Mouse (Mus musculus): Measurements from ENCODE around the gene Ces5a.
A peak's percentile ranks its signal among the peaks of the same experiment; 100 is the strongest.
"Not testable (repeated sequence)": the region's sequence is repeated elsewhere in the genome, so short reads cannot be mapped to it uniquely, and the experiment has no call there.

Gene Ces5a

GRCm38 (mm10) chr8:93535730-93536129, at the start of gene Ces5a:
TSS of gene Ces5a (minus strand) at chr8:93535830.
- DNase-seq, result no peak

GRCm38 (mm10) chr8:93572841-93573240, 37.2 kb upstream of the Ces5a start:
- DNase-seq, result no peak

GRCm38 (mm10) chr8:93572095-93572501, 36.5 kb upstream of the Ces5a start:
- DNase-seq, result peak; percentile 7

GRCm38 (mm10) chr8:93571369-93571985, 35.8 kb upstream of the Ces5a start:
- DNase-seq, result peak; percentile 19

- no peak for DNase-seq
Observed at GRCm38 (mm10) chr8:93570186-93570530, 34.5 kb upstream of the Ces5a start.

- peak; percentile 51 for DNase-seq
Observed at GRCm38 (mm10) chr8:93569311-93570185, 33.9 kb upstream of the Ces5a start.

- DNase-seq, result no peak
Observed at GRCm38 (mm10) chr8:93568666-93569065, 33.0 kb upstream of the Ces5a start.

- no peak for DNase-seq
Observed at GRCm38 (mm10) chr8:93567086-93567485, 31.5 kb upstream of the Ces5a start.

- no peak for DNase-seq
Observed at GRCm38 (mm10) chr8:93564634-93565033, 29.0 kb upstream of the Ces5a start.

GRCm38 (mm10) chr8:93563551-93563950, 27.9 kb upstream of the Ces5a start:
- DNase-seq, result no peak

- DNase-seq, result no peak
Observed at GRCm38 (mm10) chr8:93562557-93563210, 27.1 kb upstream of the Ces5a start.

- DNase-seq, result no peak
Observed at GRCm38 (mm10) chr8:93561271-93561670, 25.6 kb upstream of the Ces5a start.

GRCm38 (mm10) chr8:93559696-93560095, 24.1 kb upstream of the Ces5a start:
- DNase-seq, result no peak

- no peak for DNase-seq
Observed at GRCm38 (mm10) chr8:93502634-93503033, 33.0 kb downstream of the Ces5a start.

GRCm38 (mm10) chr8:93499437-93499836, 36.2 kb downstream of the Ces5a start:
- no peak for DNase-seq

GRCm38 (mm10) chr8:93495330-93495729, 40.3 kb downstream of the Ces5a start:
- peak; percentile 68 for DNase-seq

- no peak for DNase-seq
Observed at GRCm38 (mm10) chr8:93488743-93489142, 46.9 kb downstream of the Ces5a start.

- no peak for DNase-seq
Observed at GRCm38 (mm10) chr8:93478211-93478610, 57.4 kb downstream of the Ces5a start.

GRCm38 (mm10) chr8:93469733-93470132, 65.9 kb downstream of the Ces5a start:
- DNase-seq, result not testable (repeated sequence)

GRCm38 (mm10) chr8:93454258-93454877, 81.3 kb downstream of the Ces5a start:
- no peak for DNase-seq
